Mouse (Mus musculus) cerebellum, adult 2 months (tissue): ENCODE measurements around the gene Cant1. TPM values are rescaled to one million over a fixed set of nuclear protein-coding genes. Genes with fewer than 3 reads are reported as not detected.

ENCODE experiments used
- DNase-seq, 2 experiments: peaks; one replicate each; pipeline ENCODE4 v3.0.0; 2021
- H3K27ac ChIP-seq: fragments of 200-500 bp; 2 replicates; pipeline ENCODE4 v1.5.1; 2012; ENCODE audit warnings: low read length, control low read depth, inconsistent platforms; ENCODE audit not compliant: insufficient read depth
- H3K27me3 ChIP-seq: fragments of 200-500 bp; 2 replicates; pipeline ENCODE4 v1.6.1; 2012; ENCODE audit warnings: inconsistent platforms, mild to moderate bottlenecking, low read length, moderate library complexity; ENCODE audit not compliant: control insufficient read depth, insufficient read depth
- H3K4me1 ChIP-seq: fragments of 200-500 bp; 2 replicates; pipeline ENCODE4 v1.6.1; 2011; ENCODE audit warnings: low read length; ENCODE audit not compliant: control insufficient read depth, insufficient read depth
- H3K4me3 ChIP-seq: fragments of 200-500 bp; replicated peaks from 2 replicates; pipeline ENCODE3; 2011; ENCODE audit warnings: mild to moderate bottlenecking, low read depth, low read length, control low read depth; ENCODE audit not compliant: insufficient read depth
- CTCF ChIP-seq: fragments of 200-500 bp; IDR thresholded peaks from 2 replicates; pipeline ENCODE4 v1.5.1; 2011; ENCODE audit warnings: low read depth, mild to moderate bottlenecking, control low read depth, low read length, moderate library complexity, borderline replicate concordance; ENCODE audit not compliant: insufficient read depth
- POLR2A ChIP-seq: fragments of 200-500 bp; IDR thresholded peaks from 2 replicates; pipeline ENCODE4 v1.6.1; 2011; ENCODE audit warnings: low read length, control low read depth, borderline replicate concordance; ENCODE audit not compliant: insufficient read depth
- WGBS: fragments of 180-500 bp; shearing (Covaris S2); methylation state at CpG from one replicate; pipeline ENCODE4 v1.1.7; 2018; 5-methylcytosine and 5-hydroxymethylcytosine counted together
- polyA plus RNA-seq: library from polyadenylated mRNA; depleted of rRNA; stranded (reverse); fragments of >200 nt; gene quantifications from 2 replicates; pipeline ENCODE4 v1.2.3, GENCODE M21; 2012

Cant1 gene
- polyA plus RNA-seq, 1 experiment: 41.8 TPM

DNA sequence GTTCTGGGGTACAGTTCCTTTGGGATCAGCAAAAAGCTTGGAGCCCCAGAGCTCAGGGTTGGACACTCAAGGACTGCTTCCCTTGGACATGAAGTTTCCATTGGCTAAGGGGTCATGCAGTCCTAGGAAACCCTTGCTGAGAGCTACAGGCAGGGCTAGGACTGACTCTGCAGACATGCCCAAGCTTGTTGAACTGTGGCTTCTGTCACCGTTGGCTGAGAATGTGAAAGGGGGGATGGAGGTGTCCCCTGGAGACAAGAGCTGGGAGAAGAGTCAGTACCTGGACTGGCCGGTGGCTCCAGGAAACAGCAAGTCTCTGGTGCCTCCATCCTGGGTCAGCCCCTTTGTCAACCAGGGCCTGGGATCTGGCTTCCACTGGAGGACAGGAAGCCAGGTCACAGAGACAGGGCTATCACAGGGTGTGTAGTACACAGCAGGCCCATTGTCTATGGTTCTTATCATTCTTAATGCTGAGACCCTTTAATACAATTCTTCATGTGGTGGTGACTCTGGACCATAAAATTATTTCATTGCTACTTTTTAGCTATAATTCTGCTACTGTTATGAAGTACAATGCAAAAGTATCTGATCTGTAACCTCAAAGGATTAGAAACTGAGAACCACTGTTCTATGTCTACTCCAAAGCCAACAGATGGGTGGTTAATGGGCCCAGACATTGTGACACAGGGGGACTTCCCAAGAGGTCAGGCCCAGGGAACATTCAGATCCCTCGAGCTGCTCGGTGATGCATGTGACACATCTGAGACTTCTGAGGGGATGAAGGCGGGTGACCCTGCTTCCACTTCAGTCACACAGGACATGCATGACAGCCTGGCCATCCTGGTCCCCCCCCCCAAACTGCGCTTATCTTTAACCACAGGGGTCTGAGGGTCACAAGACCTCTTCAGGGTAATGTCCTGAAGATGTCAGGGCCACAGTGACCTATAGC, 14.7 kb downstream of the Cant1 start:
- WGBS: 72% methylated on average over 6 of the region's 6 CpGs
- peaks cover 31% of the 10 kb centered on the region for H3K4me1 ChIP-seq
- TF ChIP-seq POLR2A: no peak
- no peak for TF ChIP-seq CTCF
- DNase-seq: peak in 1 of 2 experiments; percentile 13
- H3K27me3 ChIP-seq: no peaks in the 10 kb centered on the region
- no peak overlapping the region for H3K4me3 ChIP-seq
- H3K27ac ChIP-seq: no peak overlapping the region

GRCm38 (mm10) chr11:118403183-118403582, 15.7 kb downstream of the Cant1 start:
- DNase-seq: peak; percentile 33 to 63
- TF ChIP-seq CTCF (no peak), POLR2A (no peak)
- 50% methylated on average over 2 of the region's 2 CpGs for WGBS
- Histone ChIP-seq H3K4me1 (peaks cover 31% of the 10 kb centered on the region), H3K27me3 (no peaks in the 10 kb centered on the region), H3K4me3 (no peak overlapping the region), H3K27ac (no peak overlapping the region)

DNA sequence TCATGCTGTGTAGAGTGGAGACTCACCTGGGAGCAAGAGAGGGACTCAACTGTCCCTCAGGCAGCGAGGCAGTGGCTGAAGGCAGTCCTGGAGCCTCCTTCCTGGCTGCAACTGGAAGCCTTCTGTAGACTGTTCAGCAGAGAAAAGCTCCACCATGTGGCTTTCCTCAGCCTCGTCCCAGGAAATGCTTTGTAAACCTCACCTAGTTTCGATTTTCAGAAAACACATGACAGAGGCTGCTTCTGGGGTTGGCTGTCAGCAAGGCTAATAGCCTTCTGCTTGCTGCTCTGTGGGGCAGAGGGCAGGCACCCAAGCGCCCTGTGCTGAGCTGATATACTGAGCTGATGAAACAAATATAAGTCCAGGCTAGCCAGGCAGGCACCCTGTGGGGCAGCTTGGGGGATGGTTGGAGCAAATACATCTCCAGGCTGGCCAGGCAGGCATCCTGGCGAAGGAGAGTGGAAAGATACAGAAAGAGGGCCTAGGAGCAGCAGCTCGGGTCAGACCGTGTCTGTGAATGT, 17.1 kb downstream of the Cant1 start, which contains the start of gene Lgals3bp:
Gene Lgals3bp, minus strand, starts transcription at position 333 of the 521 bp plus-strand sequence.
- peak; percentile 75 to 78 for DNase-seq
- 2% methylated on average over 7 of the region's 7 CpGs for WGBS
- H3K4me1 ChIP-seq: peaks cover 31% of the 10 kb centered on the region
- peak within 1 kb of the TSS; percentile 35 for H3K27ac ChIP-seq
- H3K27me3 ChIP-seq: no peaks in the 10 kb centered on the region
- H3K4me3 ChIP-seq: no peak within 1 kb of the TSS
- TF ChIP-seq POLR2A: peak; percentile 35; the same call in 1 of the 2 replicates
- peak; percentile 24; the same call in 1 of the 2 replicates for TF ChIP-seq CTCF

GRCm38 (mm10) chr11:118401195-118401594, 17.7 kb downstream of the Cant1 start:
- TF ChIP-seq CTCF: no peak
- TF ChIP-seq POLR2A: no peak
- Histone ChIP-seq H3K27ac (peak overlapping the region; percentile 35; the same call in 1 of the 2 replicates), H3K27me3 (no peaks in the 10 kb centered on the region), H3K4me3 (no peak overlapping the region), H3K4me1 (peaks cover 31% of the 10 kb centered on the region)
- 92% methylated on average over 4 of the region's 4 CpGs for WGBS
- DNase-seq: no peak

- no peak for TF ChIP-seq POLR2A
- TF ChIP-seq CTCF: no peak
- WGBS: 40% methylated on average over 6 of the region's 6 CpGs
- DNase-seq: peak in 1 of 2 experiments; percentile 16
Measured at GRCm38 (mm10) chr11:118400566-118400936, 18.3 kb downstream of the Cant1 start.

DNA sequence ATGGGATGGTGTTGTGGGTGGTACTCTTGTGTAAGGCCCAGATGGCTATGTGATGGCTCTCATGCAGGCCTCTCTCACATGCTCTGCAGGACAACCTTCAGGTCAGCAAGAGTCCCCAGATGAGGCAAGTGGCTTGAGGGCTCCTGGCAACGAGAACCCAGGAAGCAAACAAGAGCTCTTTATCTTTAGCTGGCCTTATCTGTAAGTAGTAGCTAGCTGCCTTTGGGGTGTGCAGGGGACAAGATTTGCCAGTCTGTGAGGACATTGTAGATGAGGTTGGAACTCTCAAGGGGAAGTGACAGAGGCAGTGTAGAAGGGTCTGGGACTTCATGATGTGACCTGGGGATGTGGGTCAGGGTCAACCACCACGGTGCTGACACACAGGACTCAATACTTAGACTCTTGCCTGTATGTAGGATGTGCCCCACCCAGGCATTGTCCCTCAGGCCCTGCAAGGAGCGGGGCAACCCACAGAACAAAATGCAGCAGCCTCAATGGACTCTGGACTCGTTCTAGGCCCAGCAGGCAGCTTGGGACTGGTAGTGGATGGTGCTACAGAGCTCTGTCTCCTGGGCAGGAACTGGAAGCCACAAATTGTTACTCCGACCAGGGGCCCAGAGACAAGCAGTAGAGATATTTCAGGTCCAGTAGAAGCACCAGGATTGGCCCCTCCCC, 18.9 kb downstream of the Cant1 start:
- no peak for TF ChIP-seq POLR2A
- no peak for TF ChIP-seq CTCF
- Histone ChIP-seq H3K27me3 (no peaks in the 10 kb centered on the region), H3K27ac (no peak overlapping the region), H3K4me3 (no peak overlapping the region), H3K4me1 (peaks cover 31% of the 10 kb centered on the region)
- DNase-seq: no peak
- WGBS: 91% methylated on average over 5 of the region's 5 CpGs

More at GRCm38 (mm10) chr11:118400566-118400936, 18.3 kb downstream of the Cant1 start:
- Histone ChIP-seq H3K27me3 (no peaks in the 10 kb centered on the region), H3K27ac (no peak overlapping the region), H3K4me1 (peaks cover 31% of the 10 kb centered on the region), H3K4me3 (no peak overlapping the region)

- H3K4me3 ChIP-seq: no peak overlapping the region
- peak; percentile 1 to 10 for DNase-seq
- 94% methylated on average over 26 of the region's 26 CpGs for WGBS
- TF ChIP-seq POLR2A: no peak
- H3K27me3 ChIP-seq: no peaks in the 10 kb centered on the region
- no peak overlapping the region for H3K27ac ChIP-seq
- H3K4me1 ChIP-seq: peaks cover 38% of the 10 kb centered on the region
Measured at GRCm38 (mm10) chr11:118397806-118398530, 20.9 kb downstream of the Cant1 start.
